7 mouse cellular contexts compared by ENCODE assay signal in the genomic region with DNA sequence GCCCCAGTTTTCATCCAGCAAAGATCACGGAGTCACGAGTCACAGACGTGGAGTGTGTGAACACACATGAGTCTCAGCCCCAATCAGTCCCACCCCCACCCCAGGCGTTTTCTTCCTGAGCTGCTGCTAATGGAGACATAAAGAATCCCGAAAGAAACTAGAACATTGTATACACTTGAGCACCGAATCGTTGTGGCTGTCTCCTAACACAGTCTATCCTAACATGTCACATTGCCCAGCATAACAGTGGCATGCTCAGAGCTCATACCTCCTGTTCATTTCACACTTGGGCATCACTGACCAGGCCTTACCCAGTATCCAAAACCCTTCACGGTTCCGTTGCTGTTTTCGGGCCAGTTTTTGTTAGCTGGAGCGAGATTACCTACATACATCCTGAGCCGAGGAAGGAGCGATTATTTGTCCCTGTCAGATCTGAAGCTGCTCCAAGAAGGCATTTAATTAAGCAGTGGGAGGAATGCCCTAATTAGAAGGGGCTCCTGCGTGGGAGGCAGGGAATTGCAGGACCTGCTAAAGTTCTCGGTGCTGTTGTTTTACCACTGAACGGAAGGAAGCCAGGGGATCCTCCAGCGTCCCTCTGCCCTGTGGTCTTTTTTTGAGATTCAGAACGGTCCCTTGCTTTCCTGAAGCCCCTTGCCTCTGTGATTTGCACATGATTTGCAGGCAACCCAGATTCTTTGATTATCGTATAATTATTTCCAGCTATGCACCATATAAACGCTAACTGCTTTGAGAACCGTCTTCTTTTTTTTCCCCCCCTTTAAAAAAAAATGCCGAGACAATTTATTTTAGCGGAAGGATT. TPM values are rescaled to one million over a fixed set of nuclear protein-coding genes. Genes with fewer than 3 reads are reported as not detected.
DNase-seq lines count a peak whose midpoint lies in the region; ATAC-seq and TF ChIP-seq lines count a peak whose summit lies in the region.

No protein-coding gene starts in this region.

- no peaks in the 10 kb centered on the region for H3K36me3 ChIP-seq in lung, embryonic 15.5 days
- no peaks in the 10 kb centered on the region for H3K36me3 ChIP-seq in embryonic facial prominence, embryonic 11.5 days (replicated peaks; ENCODE audit: control insufficient read depth, insufficient read depth, low read depth, low read length)
- H3K36me3 ChIP-seq in hindbrain, postnatal 0 days (ENCODE audit: insufficient read depth, low read length): no peaks in the 10 kb centered on the region
- no peaks in the 10 kb centered on the region for H3K36me3 ChIP-seq in midbrain, embryonic 12.5 days
- no peaks in the 10 kb centered on the region for H3K36me3 ChIP-seq in thymus, adult 2 months (ENCODE audit: control insufficient read depth, insufficient read depth, low read length)

- peak overlapping the region; percentile 55 for H3K4me2 ChIP-seq in lung, embryonic 15.5 days
- peak overlapping the region; percentile 41 for H3K4me2 ChIP-seq in embryonic facial prominence, embryonic 11.5 days (ENCODE audit: low read depth, low read length)
- H3K4me2 ChIP-seq in hindbrain, postnatal 0 days (ENCODE audit: low read depth, low read length): peak overlapping the region; percentile 46
- H3K4me2 ChIP-seq in midbrain, embryonic 12.5 days (replicated peaks): peak overlapping the region; percentile 46

- WGBS in lung, embryonic 15.5 days: 9% methylated on average over 23 of the region's 23 CpGs
- 27% methylated on average over 23 of the region's 23 CpGs for WGBS in embryonic facial prominence, embryonic 11.5 days
- WGBS in hindbrain, postnatal 0 days: 19% methylated on average over 23 of the region's 23 CpGs
- WGBS in midbrain, embryonic 12.5 days: 26% methylated on average over 23 of the region's 23 CpGs
- WGBS in thymus, adult 2 months: 69% methylated on average over 23 of the region's 23 CpGs

- peak overlapping the region; percentile 79 for H3K27ac ChIP-seq in lung, embryonic 15.5 days
- no peak overlapping the region for H3K27ac ChIP-seq in embryonic facial prominence, embryonic 11.5 days (replicated peaks; ENCODE audit: low read depth, low read length)
- H3K27ac ChIP-seq in hindbrain, postnatal 0 days: peak overlapping the region; percentile 8; the same call in 1 of the 2 replicates
- no peak overlapping the region for H3K27ac ChIP-seq in midbrain, embryonic 12.5 days (replicated peaks)
- H3K27ac ChIP-seq in thymus, adult 2 months (ENCODE audit: control insufficient read depth, insufficient read depth, low read length): no peak overlapping the region

- peak overlapping the region; percentile 19 for H3K9ac ChIP-seq in lung, embryonic 15.5 days
- peak overlapping the region; percentile 46 for H3K9ac ChIP-seq in embryonic facial prominence, embryonic 11.5 days (replicated peaks; ENCODE audit: low read length)
- H3K9ac ChIP-seq in hindbrain, postnatal 0 days (replicated peaks; ENCODE audit: low read length): peak overlapping the region; percentile 33; the same call in 1 of the 2 replicates
- H3K9ac ChIP-seq in midbrain, embryonic 12.5 days (replicated peaks): 0 out of 2 replicates have a peak overlapping the region, but pooled peaks have one; percentile 7

- TF ChIP-seq CTCF in hindbrain, postnatal 0 days (IDR thresholded peaks at IDR 0.05; ENCODE audit: low read depth): no peak
- no peak for TF ChIP-seq CTCF in thymus, adult 2 months (IDR thresholded peaks at IDR 0.05; ENCODE audit: borderline replicate concordance, control insufficient read depth, extremely low read depth, insufficient read depth, low read length, poor library complexity)

- TF ChIP-seq POLR2A in thymus, adult 2 months (IDR thresholded peaks at IDR 0.05; ENCODE audit: control insufficient read depth, extremely low read depth, insufficient read depth, low read length, poor library complexity): no peak

- no peaks in the 10 kb centered on the region for H3K27me3 ChIP-seq in lung, embryonic 15.5 days
- no peaks in the 10 kb centered on the region for H3K27me3 ChIP-seq in embryonic facial prominence, embryonic 11.5 days (ENCODE audit: control insufficient read depth, insufficient read depth, low read length)
- H3K27me3 ChIP-seq in hindbrain, postnatal 0 days (ENCODE audit: insufficient read depth, low read length): no peaks in the 10 kb centered on the region
- H3K27me3 ChIP-seq in midbrain, embryonic 12.5 days: peaks cover 13% of the 10 kb centered on the region
- H3K27me3 ChIP-seq in thymus, adult 2 months (ENCODE audit: control insufficient read depth, insufficient read depth, low read length): no peaks in the 10 kb centered on the region

- no peaks in the 10 kb centered on the region for H3K9me3 ChIP-seq in lung, embryonic 15.5 days
- H3K9me3 ChIP-seq in embryonic facial prominence, embryonic 11.5 days (replicated peaks; ENCODE audit: control insufficient read depth, low read length): no peaks in the 10 kb centered on the region
- H3K9me3 ChIP-seq in hindbrain, postnatal 0 days (ENCODE audit: low read length): no peaks in the 10 kb centered on the region
- H3K9me3 ChIP-seq in midbrain, embryonic 12.5 days: no peaks in the 10 kb centered on the region

- DNase-seq in lung, postnatal 25 days (ENCODE audit: low spot score): no peak
- peak; percentile 31 for DNase-seq in embryonic facial prominence, embryonic 11.5 days (ENCODE audit: low spot score)
- DNase-seq in hindbrain, postnatal 0 days (ENCODE audit: low spot score): peak; percentile 25
- DNase-seq in adrenal gland, postnatal 10 days: no peak
- no peak for DNase-seq in thymus, adult 2 months

- peak overlapping the region; percentile 28 for H3K4me3 ChIP-seq in lung, embryonic 15.5 days
- H3K4me3 ChIP-seq in embryonic facial prominence, embryonic 11.5 days (ENCODE audit: low read depth, low read length): peak overlapping the region; percentile 15; the same call in 1 of the 2 replicates
- H3K4me3 ChIP-seq in hindbrain, postnatal 0 days (ENCODE audit: low read length): peak overlapping the region; percentile 25
- peak overlapping the region; percentile 19; the same call in 1 of the 2 replicates for H3K4me3 ChIP-seq in midbrain, embryonic 12.5 days
- H3K4me3 ChIP-seq in thymus, adult 2 months (ENCODE audit: control insufficient read depth, insufficient read depth, low read length): no peak overlapping the region

- peaks cover 38% of the 10 kb centered on the region for H3K4me1 ChIP-seq in lung, embryonic 15.5 days
- H3K4me1 ChIP-seq in embryonic facial prominence, embryonic 11.5 days (ENCODE audit: control insufficient read depth, insufficient read depth, low read length): peaks cover 6% of the 10 kb centered on the region
- no peaks in the 10 kb centered on the region; the same call in 1 of the 2 replicates for H3K4me1 ChIP-seq in hindbrain, postnatal 0 days (ENCODE audit: insufficient read depth, low read length)
- peaks cover 35% of the 10 kb centered on the region for H3K4me1 ChIP-seq in midbrain, embryonic 12.5 days
- peaks cover 21% of the 10 kb centered on the region for H3K4me1 ChIP-seq in thymus, adult 2 months (replicated peaks; ENCODE audit: control insufficient read depth, insufficient read depth, low read length)

- no peak for ATAC-seq in lung, embryonic 15.5 days (ENCODE audit: borderline replicate concordance, extremely low read depth, low FRiP score, low TSS enrichment)
- no peak for ATAC-seq in embryonic facial prominence, embryonic 11.5 days (replicated peaks; ENCODE audit: insufficient number of reproducible peaks, low FRiP score, low TSS enrichment, low read depth)
- ATAC-seq in hindbrain, postnatal 0 days: peak; percentile 44
- ATAC-seq in midbrain, embryonic 12.5 days (ENCODE audit: low FRiP score, low read depth): no peak

RNA-seq across cellular contexts. Expression of gene Nap1l1, which starts 53.4 kb away (rescaled TPM):
- polyA plus RNA-seq in lung, embryonic 15.5 days (2015; fragmentation: Nextera tagmentation; extraction: Ambion mirVana): 252 and 267 TPM in 2 replicates
- polyA plus RNA-seq in embryonic facial prominence, embryonic 11.5 days (2014; fragmentation: Nextera tagmentation; extraction: Ambion mirVana): 407 and 443 TPM in 2 replicates
- total RNA-seq in hindbrain, postnatal 0 days (2014; rRNA removed): 45.4 and 48.7 TPM in 2 replicates
- polyA plus RNA-seq in hindbrain, postnatal 0 days (2015; fragmentation: Nextera tagmentation; extraction: Ambion mirVana): 174 and 197 TPM in 2 replicates
- polyA plus RNA-seq in midbrain, embryonic 12.5 days (2016; fragmentation: Nextera tagmentation; extraction: Ambion mirVana): 312 and 318 TPM in 2 replicates
- total RNA-seq in adrenal gland, postnatal 10 days (2021): 100 to 1,000 TPM; 130 to 141 TPM
- 20.0 and 23.3 TPM in 2 replicates for polyA plus RNA-seq in thymus, adult 2 months (2012; rRNA removed)

Comparison
In these comparisons a context has a peak if more than half of its experiments do, and no peak if none do; other contexts are left out.
1. H3K27ac ChIP-seq: peak in lung, embryonic 15.5 days (single experiment) and hindbrain, postnatal 0 days (single experiment); none in embryonic facial prominence, embryonic 11.5 days (single experiment), midbrain, embryonic 12.5 days (single experiment) and thymus, adult 2 months (single experiment).
2. DNase-seq: peak in embryonic facial prominence, embryonic 11.5 days (single experiment) and hindbrain, postnatal 0 days (single experiment); none in lung, postnatal 25 days (single experiment), adrenal gland, postnatal 10 days (single experiment) and thymus, adult 2 months (single experiment).
3. Peak in every context shown above with its lines, with median percentiles within 50 percentile points of each other: H3K4me2 ChIP-seq and H3K9ac ChIP-seq.